Mouse (Mus musculus): ENCODE measurements at regions not wholly inside any gene's neighbourhood (a gene's known extent, or its start where the extent isn't known, plus 50 kb on each side); places are given as distances from the start of the nearest gene placed in this dataset.
"Not testable (repeated sequence)": the region's sequence is repeated elsewhere in the genome, so short reads cannot be mapped to it uniquely, and the experiment has no call there.

DNA sequence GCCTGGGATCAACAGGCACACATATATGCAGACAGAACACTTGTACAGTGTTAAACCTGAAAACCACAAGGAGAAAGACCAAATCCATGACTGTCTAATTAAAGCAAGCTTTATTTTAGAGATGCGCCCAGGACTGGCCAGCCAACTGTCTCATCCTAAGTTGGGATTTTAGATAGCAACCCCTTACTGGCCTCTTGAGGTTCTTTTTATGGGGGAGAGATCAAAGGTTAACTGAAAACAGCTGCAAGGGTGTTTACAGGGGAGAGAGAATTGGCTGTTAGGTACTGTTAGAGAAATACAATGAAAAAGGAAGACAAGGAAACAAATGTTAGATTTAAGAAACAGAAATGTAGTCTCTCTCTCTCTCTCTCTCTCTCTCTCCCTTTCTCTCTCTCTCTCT, 202.4 kb upstream of the Thpo start:
- no peak overlapping the region for H3K27ac ChIP-seq
- H3K9ac ChIP-seq = no peak overlapping the region
- ATAC-seq (ENCODE audit: insufficient number of reproducible peaks, insufficient read depth, low FRiP score, low TSS enrichment, low read depth) = no peak
- no peaks in the 10 kb centered on the region for H3K27me3 ChIP-seq
- H3K4me1 ChIP-seq = no peaks in the 10 kb centered on the region
- H3K4me2 ChIP-seq = no peak overlapping the region
- WGBS = 58% methylated on average over 1 of the region's 1 CpGs
- H3K9me3 ChIP-seq = no peaks in the 10 kb centered on the region
- H3K36me3 ChIP-seq = no peaks in the 10 kb centered on the region
- H3K4me3 ChIP-seq = no peak overlapping the region

DNA sequence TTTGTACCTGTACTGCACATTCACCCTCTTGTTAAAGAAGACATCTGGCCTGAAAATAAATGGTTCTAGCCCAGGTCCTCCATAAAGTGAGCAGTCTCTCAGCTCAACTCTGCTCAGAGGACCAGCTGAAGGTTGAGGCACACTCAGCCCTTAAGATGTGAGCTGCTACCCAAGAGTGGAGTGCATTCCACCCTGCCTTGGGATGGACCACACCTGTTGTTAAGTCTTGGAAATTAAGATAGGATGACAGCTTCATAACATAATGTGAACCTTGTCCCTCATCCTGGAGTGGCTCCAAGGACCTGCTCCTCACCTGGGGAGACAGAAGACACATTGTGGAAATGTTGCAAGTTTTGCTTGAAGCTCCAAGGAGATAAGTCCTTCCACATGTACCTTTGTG, 200.5 kb upstream of the Thpo start:
- not testable (repeated sequence) for H3K27me3 ChIP-seq; H3K27ac ChIP-seq; H3K4me3 ChIP-seq; H3K4me1 ChIP-seq; ATAC-seq (ENCODE audit: insufficient number of reproducible peaks, insufficient read depth, low FRiP score, low TSS enrichment, low read depth); H3K36me3 ChIP-seq; H3K4me2 ChIP-seq; H3K9me3 ChIP-seq; H3K9ac ChIP-seq

DNA sequence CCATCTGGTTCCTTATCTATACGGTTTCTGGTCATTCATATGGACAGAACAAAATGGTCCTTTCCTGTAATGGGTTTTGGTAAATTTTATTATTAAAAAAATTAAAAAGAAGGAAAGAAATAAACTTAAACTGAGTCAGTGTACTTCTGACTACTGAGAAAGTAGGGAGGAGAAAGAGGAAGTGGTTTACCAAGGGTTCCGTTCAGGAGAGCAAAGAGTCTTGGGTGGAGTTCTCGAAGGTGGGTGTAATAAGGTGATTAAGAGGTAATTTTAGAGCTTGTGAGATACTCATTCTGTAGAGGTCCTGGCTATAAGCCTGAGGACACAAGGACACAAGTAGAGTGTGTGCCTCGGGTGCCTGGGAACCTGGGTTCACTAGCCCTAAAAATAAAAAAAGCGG, 195.7 kb upstream of the Thpo start:
- not testable (repeated sequence) for H3K4me2 ChIP-seq; ATAC-seq (ENCODE audit: insufficient number of reproducible peaks, insufficient read depth, low FRiP score, low TSS enrichment, low read depth); H3K4me1 ChIP-seq; H3K4me3 ChIP-seq; H3K27me3 ChIP-seq; H3K9ac ChIP-seq; H3K9me3 ChIP-seq; H3K36me3 ChIP-seq; H3K27ac ChIP-seq
- WGBS = 80% methylated on average over 5 of the region's 5 CpGs

DNA sequence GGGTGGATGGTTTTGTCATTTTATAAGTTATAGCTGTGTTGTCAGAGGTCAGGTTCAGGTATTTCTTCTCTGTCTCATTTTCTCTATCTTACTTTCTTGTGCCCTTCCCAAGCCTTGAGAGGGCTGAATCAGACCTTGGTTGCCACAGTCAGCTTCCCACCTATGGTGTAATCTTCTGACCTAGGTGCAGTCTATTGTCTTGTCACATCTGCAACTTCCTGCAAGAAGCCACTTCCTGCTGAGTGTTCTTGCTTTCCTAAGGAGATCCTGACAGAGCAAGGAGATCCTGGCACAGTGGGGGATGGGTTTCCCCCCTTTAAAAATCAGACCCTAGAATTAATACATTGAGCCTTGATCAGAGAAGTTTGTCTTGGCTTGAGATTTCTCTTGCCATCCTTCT, 191.5 kb upstream of the Thpo start:
- not testable (repeated sequence) for H3K27ac ChIP-seq

DNA sequence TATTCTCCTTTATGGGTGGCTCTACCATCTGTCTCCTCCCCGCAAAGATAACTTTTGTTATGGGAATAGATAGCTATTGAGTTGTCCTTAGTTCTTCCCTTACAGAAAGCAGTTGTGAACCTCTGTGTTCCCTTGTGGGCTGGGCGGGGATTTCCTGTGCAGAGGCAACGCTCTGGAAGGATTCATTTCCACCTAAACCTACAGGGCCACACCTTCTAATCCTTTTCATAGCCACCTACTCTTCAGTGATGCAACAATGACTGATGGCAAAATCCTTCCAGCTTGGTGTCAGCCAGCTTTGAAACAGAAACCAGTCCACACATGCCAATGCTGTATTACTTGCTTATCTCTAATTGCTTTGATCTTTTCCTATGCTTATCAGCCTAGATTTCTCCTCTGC, 176.6 kb upstream of the Thpo start:
- not testable (repeated sequence) for H3K9me3 ChIP-seq; H3K27me3 ChIP-seq; H3K4me2 ChIP-seq; H3K9ac ChIP-seq; H3K36me3 ChIP-seq; ATAC-seq (ENCODE audit: insufficient number of reproducible peaks, insufficient read depth, low FRiP score, low TSS enrichment, low read depth); H3K27ac ChIP-seq; H3K4me3 ChIP-seq; H3K4me1 ChIP-seq
- WGBS = 71% methylated on average over 3 of the region's 3 CpGs

More for the DNA sequence above, 191.5 kb upstream of the Thpo start:
- not testable (repeated sequence) for H3K4me2 ChIP-seq; H3K9me3 ChIP-seq; H3K4me1 ChIP-seq; H3K9ac ChIP-seq; H3K27me3 ChIP-seq; H3K4me3 ChIP-seq; ATAC-seq (ENCODE audit: insufficient number of reproducible peaks, insufficient read depth, low FRiP score, low TSS enrichment, low read depth); H3K36me3 ChIP-seq

DNA sequence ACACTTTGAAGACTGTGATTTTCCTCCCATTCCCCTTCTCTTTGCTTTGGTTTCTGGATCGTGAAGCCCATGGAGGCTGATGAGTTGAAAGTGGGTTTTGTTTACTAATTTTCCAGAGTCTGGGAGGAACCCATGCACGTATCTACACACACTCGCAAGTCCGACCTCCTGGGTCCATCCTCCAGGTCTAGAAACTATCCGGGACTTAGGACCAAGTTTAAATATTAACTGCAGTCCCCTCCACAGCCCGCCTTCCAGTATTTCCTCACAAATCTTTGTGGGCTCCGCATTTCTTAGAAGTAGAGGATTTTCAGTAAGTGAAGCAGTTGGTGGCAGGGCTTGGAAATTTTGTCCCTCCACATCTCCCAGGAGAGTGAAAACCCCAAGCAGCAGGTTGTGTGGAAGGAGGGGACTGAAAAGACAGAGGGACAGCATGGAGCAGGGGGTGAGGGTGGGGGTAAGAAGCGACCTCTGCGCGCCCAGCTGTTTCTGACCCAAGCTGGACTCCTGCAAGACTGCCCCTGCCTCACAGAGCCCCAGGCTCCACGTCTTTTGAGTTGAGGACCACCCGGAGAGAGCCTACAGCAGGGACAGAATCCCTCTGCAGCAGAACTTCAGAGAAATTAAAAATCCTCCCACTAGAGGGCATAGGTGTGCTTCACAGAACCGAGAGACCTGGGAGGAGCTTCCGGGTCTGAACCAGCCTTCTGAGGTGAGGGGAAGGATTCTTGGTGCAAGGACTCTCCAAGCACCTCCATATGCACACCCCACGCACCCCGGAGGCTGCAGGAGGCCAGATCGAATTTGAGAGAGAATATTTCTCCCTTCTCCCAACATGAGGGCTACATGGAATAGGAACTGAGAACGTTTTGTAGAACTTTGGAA, 174.4 kb upstream of the Thpo start:
- not testable (repeated sequence) for H3K4me1 ChIP-seq, H3K9ac ChIP-seq, H3K36me3 ChIP-seq, H3K4me3 ChIP-seq, H3K27me3 ChIP-seq, H3K9me3 ChIP-seq, H3K27ac ChIP-seq
- 0 out of 2 replicates have a peak overlapping the region, but pooled peaks have one; percentile 37 for H3K4me2 ChIP-seq
- WGBS = 37% methylated on average over 18 of the region's 18 CpGs
- ATAC-seq (ENCODE audit: insufficient number of reproducible peaks, insufficient read depth, low FRiP score, low TSS enrichment, low read depth) = peak; percentile 43; the same call in 1 of the 2 replicates

DNA sequence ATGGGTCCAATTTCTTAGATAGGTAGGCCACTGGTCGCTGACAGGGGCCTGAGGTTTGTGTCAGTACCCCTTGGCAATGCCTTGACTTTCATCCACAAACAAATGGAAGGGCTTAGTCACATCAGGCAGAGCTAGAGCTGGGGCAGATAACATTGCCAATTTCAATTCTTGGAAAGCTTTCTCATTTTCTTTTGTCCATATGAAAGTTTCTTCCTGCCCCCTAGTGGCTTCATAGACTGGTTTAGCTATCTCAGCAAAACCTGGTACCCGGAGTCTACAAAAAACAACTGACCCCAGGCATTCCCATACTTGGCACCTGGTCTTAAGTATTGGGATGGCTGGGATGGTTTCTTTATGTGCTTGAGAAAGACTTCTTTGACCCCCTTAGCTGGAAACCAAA, 161.4 kb upstream of the Thpo start:
- Histone ChIP-seq H3K9ac (no peak overlapping the region), H3K9me3 (no peaks in the 10 kb centered on the region), H3K4me1 (no peaks in the 10 kb centered on the region), H3K27me3 (no peaks in the 10 kb centered on the region), H3K36me3 (no peaks in the 10 kb centered on the region), H3K4me3 (no peak overlapping the region), H3K27ac (no peak overlapping the region), H3K4me2 (no peak overlapping the region)
- 38% methylated on average over 2 of the region's 2 CpGs for WGBS
- ATAC-seq (ENCODE audit: insufficient number of reproducible peaks, insufficient read depth, low FRiP score, low TSS enrichment, low read depth) = no peak

DNA sequence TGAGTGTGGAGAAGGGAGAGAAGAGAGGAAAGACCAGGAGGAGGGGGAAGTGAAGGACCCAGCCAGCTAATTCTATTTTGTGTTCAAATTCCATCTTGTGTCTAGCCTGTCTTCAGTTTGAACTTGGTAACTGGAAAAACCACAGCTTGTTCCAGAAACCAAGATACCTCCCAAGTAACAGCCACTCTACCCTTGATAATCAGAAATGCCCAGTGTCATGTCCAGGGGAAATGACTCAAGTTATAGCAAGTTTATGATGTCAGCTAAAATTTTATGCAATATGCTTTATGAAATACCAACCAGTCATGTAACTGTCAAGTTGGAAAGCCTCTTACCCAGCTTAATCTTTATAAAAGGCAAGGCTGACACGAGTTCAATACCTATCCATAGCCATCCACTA, 137.4 kb upstream of the Thpo start:
- no peak for ATAC-seq (ENCODE audit: insufficient number of reproducible peaks, insufficient read depth, low FRiP score, low TSS enrichment, low read depth)
- 35% methylated on average over 1 of the region's 1 CpGs for WGBS
- Histone ChIP-seq H3K4me1 (no peaks in the 10 kb centered on the region), H3K36me3 (no peaks in the 10 kb centered on the region), H3K9ac (no peak overlapping the region), H3K9me3 (no peaks in the 10 kb centered on the region), H3K4me2 (no peak overlapping the region), H3K27ac (no peak overlapping the region), H3K4me3 (no peak overlapping the region), H3K27me3 (no peaks in the 10 kb centered on the region)

DNA sequence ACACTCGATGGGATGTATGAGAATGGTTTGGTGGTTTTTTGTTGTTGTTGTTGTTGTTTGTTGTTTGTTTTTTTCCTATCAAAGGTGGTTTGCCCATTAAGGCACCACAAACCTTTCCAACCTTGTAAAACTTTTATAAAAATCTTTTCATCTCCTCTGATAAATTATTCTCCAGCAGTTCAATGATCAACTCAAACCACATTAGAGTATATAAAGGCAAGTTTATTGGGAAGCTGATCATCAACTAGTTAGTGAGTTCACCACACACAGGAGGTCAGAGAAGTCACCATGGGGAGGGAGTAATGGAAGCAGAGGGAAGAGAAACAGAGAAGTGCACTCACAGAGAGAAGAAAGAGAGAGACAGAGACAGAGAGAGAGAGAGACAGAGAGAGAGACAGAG, 132.5 kb upstream of the Thpo start:
- Histone ChIP-seq H3K4me1 (no peaks in the 10 kb centered on the region), H3K27ac (no peak overlapping the region), H3K9ac (no peak overlapping the region), H3K9me3 (no peaks in the 10 kb centered on the region), H3K36me3 (no peaks in the 10 kb centered on the region), H3K4me2 (no peak overlapping the region), H3K27me3 (no peaks in the 10 kb centered on the region), H3K4me3 (no peak overlapping the region)
- 86% methylated on average over 1 of the region's 1 CpGs for WGBS
- ATAC-seq (ENCODE audit: insufficient number of reproducible peaks, insufficient read depth, low FRiP score, low TSS enrichment, low read depth) = no peak

DNA sequence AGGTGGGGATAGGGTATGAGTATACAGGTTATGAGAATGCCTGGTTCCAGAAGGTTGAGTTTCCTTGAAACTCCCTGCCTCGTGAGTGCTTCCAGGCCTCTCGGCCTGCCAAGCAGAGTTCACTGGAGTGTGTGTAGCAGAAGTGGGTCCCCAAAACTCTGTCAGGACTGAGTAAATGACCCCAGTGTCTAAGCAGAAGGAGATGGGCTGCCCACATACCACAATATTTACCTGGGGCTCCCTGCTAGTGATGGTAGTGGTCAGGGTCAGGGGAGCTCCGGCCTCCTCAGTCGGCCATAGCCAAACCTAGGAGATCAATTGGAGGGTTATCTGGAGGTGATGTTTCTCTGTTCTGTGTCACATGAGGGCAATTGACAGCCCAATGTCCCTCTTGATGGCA, 126.9 kb upstream of the Thpo start:
- no peak for ATAC-seq (ENCODE audit: insufficient number of reproducible peaks, insufficient read depth, low FRiP score, low TSS enrichment, low read depth)
- H3K36me3 ChIP-seq = no peaks in the 10 kb centered on the region
- no peak overlapping the region for H3K4me3 ChIP-seq
- H3K4me2 ChIP-seq = no peak overlapping the region
- WGBS = 94% methylated on average over 4 of the region's 4 CpGs
- no peaks in the 10 kb centered on the region for H3K27me3 ChIP-seq
- H3K9me3 ChIP-seq = no peaks in the 10 kb centered on the region
- H3K27ac ChIP-seq = no peak overlapping the region
- H3K9ac ChIP-seq = no peak overlapping the region
- no peaks in the 10 kb centered on the region for H3K4me1 ChIP-seq

DNA sequence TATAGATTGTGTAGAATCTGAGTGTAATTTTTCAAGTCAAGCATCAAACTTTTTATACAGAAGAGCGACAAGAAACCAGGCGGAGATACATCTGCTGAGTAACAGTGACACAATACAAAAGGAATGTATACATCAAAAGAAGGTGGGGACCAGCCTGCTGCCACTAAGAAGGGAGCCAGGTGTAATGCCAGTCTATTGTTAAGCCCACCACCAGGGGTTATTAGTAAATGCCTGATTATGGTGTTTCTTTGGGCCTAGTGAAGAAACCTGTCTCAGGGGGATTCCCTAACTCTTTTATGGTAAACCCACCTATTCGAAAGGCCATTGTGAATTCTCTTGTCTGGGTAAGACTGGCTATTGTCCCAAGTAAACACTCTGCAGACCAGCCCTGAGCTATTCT, 126.3 kb upstream of the Thpo start:
- not testable (repeated sequence) for H3K36me3 ChIP-seq; H3K27ac ChIP-seq; H3K9me3 ChIP-seq; H3K4me1 ChIP-seq; ATAC-seq (ENCODE audit: insufficient number of reproducible peaks, insufficient read depth, low FRiP score, low TSS enrichment, low read depth); H3K27me3 ChIP-seq; H3K9ac ChIP-seq; H3K4me2 ChIP-seq; H3K4me3 ChIP-seq
- 77% methylated on average over 3 of the region's 3 CpGs for WGBS

DNA sequence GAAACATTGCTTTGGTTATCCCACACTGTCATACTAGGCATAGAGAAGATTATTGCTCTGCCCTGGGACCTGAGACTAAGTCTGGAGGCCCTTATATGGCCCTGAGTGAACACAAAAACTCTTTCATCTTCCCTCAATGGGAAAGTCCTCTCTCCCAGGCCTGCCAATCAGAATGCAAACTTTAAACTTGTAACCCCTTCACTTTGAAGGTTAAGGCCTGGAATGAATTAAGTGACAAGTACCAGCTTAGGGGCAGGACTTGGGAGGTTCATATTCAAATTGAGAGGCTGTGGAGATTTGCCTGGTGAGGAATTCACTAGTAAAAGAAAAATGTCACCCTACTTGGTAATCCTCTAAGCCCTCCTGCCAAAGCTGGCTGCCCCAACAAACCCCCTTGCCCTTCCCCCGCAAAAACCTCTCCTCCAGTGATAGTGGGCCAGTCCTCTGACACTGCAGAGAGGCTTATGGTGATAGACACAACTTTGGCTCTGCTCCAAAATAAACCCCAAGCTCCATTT, 120.4 kb upstream of the Thpo start:
- H3K9ac ChIP-seq = no peak overlapping the region
- H3K4me2 ChIP-seq = no peak overlapping the region
- no peak for ATAC-seq (ENCODE audit: insufficient number of reproducible peaks, insufficient read depth, low FRiP score, low TSS enrichment, low read depth)
- no peaks in the 10 kb centered on the region for H3K9me3 ChIP-seq
- 53% methylated on average over 1 of the region's 1 CpGs for WGBS
- H3K4me3 ChIP-seq = no peak overlapping the region
- no peaks in the 10 kb centered on the region for H3K27me3 ChIP-seq
- no peaks in the 10 kb centered on the region for H3K36me3 ChIP-seq
- H3K4me1 ChIP-seq = 0 out of 2 replicates have a peak, but pooled peaks cover 3% of the 10 kb centered on the region
- no peak overlapping the region for H3K27ac ChIP-seq

All from embryonic facial prominence, embryonic 13.5 days (tissue).